Mouse (Mus musculus) liver, postnatal 0 days (tissue): ENCODE results near the gene Synm.

Source experiments
- CTCF ChIP-seq: sonication (generic); IDR thresholded peaks from 2 replicates; pipeline ENCODE4 v1.5.1; 2016; ENCODE audit warnings: antibody characterized with exemption, low read depth
- EP300 ChIP-seq: IDR thresholded peaks from 2 replicates; pipeline ENCODE4 v1.6.1; 2016; ENCODE audit warnings: antibody characterized with exemption, low read depth, mild to moderate bottlenecking

- TF ChIP-seq CTCF (peak; percentile 63), EP300 (no peak)
Observed at GRCm38 (mm10) chr7:67700846-67701245, 58.7 kb downstream of the Synm start.
